Mouse (Mus musculus) fibroblast of lung, adult 2 months (primary cell): ENCODE measurements around the gene Slc38a9.

Source experiments
- DNase-seq: peaks from one replicate; pipeline ENCODE4 v3.0.0-alpha.2; 2011; ENCODE audit warnings: low read depth

The Slc38a9 gene

DNA sequence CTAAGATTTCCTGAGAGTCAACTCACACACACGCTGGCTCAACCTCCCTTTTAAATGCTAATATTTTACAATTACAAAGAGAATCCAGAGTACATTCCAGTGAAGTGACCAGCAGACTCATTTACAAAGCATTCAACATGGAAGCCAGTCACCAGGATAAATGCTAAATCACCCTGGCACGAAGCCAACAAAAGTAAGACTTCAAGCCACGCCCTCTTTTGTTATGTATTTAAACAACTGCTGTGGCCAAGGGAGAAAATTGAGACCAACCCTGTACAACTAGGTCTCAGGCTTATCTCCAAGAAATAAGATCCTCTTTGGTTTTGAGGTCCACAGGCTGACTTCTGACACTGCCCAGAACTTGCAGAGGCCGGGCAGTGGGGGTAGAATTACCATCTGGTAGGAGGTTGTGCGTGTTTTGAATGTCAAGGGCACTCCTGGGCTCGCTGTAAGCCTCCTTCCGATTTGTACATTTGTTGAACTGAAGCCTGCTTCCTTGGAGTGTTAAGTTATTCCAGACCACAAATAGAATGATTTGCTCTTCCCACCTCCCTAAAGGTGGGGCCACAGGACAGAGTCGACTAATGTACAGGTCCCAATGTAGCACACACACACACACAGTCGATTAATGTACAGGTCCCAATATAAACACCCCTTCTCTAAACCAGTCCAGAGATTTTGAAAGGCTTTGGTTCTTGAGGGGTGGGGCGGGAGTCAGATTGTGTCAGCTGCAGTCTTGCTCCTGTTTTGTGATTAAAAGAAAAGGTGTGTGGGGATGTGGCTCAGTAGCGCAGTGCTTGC is 110.2 kb downstream of the Slc38a9 start:
- peak; percentile 81 for DNase-seq

DNA sequence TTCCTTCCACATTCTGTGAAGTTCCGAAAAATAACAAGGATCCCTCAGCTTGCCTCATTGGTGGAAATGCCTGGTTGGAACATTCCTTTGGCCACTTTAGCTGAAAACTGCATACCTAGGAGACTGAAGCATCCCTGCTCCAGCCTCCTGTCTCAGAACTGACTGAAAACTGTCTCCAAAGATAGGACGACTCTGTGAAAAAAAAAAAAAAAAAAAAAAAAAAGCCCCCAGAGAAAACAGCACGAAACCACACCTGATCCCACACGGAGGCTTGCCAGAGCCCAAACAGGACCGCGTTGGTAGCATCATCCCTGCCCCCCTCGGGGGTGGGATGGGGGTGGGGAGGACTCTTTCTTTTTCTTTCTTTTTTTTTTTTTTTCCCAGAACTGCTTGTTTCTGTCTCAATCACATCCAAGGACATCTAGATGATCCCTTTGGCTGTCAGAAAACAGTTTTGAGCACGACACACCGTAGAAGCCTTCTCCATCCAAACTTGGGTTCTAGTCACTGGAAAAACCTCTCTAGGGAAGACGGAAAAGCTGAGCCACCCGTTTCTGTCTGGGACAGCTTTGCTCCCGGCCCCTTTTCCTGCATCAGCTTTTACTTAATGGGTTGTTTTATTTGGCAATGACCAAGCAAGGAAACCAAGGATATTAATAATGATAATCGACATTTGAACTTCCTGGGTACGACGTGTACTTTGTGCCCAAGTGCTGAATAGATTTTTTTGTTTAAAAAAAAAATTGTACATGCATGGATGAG is 111.1 kb downstream of the Slc38a9 start:
- no peak for DNase-seq

DNA sequence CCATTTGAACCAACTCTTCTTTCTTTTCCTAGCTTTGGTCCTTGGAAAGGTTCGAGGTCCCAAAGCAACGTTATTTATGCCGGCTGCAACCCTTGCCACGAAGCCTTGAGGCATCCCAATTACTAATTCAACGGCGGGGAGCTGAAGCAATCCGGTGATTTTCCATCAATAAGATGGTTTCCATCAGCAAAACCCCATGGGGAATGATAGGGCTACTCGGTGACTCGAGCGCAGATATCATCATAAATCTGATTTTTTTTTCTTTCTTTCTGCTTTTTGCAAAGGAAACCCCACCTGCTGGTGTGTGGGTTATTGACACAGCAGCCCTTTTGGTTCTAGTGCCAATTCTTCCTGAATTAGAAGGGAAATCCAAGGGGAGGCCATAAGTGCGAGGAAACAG is 111.7 kb downstream of the Slc38a9 start:
- DNase-seq, result no peak

DNA sequence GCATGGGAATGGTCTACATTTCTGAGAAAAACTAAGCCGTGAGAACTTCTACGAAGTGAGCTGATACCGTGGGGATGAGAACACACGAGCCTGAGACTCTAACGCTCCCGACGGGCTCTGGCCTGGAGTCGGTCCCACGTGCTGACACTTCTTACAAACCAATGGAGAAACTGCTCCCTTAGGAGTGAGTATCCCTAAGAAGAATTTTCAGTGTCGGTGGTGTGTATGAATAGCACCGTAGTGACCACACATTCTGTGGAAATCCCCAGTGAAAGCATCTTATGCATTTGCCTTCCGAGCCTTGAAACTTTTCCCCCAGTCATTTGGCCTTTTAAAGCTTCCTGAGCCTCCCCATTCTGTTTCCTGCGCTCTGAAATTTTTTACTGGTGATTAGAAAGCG is 112.3 kb downstream of the Slc38a9 start:
- DNase-seq, result peak; percentile 77

DNA sequence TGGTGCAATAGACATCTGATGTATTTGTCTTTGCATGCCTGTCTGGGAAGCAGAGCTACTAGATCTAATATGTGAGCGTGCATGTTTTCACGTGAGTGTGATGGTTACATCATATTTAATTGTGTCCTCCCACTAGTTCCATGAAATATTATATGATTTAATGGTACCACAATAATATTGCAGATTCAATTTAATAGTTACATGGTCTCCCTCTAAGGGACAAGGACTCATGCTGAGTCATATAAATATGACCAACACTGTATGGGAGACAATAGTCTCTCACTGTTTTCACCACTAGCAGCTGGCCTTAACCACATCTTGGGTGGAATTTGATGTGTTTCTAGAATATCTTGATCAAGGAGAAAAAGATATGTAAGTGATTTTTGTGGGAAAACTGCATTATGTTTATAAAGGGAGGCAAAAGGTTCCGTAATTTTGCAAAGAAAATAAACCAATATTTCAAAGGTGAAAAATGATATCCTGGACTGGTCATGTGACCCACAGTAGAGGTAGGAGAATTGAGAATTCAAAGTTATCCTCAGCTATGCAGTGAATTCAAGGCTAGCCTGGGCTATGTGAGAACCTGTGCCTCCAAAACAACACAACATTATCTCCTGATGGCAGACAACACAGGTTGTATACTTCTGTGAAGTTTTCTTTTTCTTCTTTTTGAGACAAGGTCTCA is 113.6 kb downstream of the Slc38a9 start:
- DNase-seq, result no peak

DNA sequence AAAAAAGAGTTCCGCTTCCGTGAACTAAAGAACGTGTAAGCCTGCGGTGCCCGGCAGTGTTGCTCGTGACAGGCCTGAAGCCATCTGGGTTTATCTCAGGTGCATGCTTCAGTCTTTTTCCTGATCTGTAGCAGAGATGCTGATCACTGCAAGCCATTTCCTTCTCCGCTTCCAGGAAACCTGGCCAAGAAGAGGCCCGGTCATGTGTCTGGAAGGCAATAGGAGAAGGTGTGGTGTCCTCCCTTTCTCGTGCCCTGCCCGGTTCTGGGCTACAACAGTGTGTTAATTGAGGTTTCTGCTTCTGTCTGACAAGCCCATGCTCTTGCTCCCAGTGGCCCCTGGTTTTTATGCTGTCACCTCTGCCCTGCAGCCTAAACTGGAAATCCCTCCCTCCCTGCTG is 115.3 kb downstream of the Slc38a9 start:
- DNase-seq, result no peak

DNA sequence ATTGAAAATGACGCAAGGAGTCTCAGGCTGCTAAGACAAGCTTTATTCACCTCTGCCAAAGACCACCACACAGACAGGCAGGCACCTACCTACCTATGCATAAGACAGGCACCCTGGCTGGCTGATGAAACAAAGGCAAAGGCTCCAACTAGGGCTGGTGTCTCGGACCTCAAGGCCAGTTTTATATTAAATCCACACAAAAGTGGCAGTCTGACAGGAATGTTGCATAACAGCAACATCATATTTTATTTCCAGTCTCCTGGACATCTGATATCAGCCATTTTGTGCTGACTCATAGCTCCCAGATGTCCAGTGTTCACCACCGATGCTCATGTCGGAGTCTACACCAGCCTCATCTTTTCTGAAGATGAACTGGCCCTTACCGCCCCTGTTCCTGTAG is 117.9 kb downstream of the Slc38a9 start:
- no peak for DNase-seq

DNA sequence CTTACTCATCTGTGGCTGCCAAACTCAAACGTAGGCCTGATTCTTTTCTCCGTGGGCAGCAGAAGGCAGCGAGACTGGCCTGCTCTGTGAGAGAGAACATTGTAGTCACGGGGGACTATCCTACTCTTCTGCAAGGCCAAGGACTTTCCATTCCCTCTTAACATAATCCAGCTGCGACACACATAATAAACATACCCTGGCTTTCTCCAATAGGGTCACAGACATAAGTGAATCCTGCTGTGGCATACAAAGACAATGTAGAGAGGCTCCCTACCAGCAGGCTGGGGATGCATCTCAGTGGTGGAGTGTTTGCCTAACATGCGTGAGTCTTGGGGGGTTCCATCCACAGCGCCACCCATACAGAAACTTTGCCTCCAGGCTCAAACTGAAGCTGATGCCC is 124.8 kb downstream of the Slc38a9 start:
- no peak for DNase-seq

DNA sequence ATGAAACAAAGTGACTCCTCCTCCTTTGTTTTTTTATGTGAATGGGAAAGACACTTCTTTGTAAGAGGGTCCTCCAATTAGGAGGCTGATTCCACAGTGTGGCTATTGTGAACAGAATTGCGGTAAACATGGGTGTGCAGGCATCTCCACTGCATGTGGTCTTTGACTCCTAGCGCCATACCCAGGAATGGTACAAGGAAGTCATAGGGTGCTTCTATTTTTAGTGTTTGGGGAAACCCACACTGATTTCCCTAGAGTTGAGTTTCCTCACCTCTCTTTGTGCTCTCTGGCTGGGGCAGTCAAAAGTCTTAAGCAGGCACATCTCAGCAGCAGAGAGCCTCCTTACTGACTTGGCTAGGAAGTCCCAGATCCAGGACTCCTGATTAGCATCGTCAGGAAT is 125.6 kb downstream of the Slc38a9 start:
- no peak for DNase-seq

DNA sequence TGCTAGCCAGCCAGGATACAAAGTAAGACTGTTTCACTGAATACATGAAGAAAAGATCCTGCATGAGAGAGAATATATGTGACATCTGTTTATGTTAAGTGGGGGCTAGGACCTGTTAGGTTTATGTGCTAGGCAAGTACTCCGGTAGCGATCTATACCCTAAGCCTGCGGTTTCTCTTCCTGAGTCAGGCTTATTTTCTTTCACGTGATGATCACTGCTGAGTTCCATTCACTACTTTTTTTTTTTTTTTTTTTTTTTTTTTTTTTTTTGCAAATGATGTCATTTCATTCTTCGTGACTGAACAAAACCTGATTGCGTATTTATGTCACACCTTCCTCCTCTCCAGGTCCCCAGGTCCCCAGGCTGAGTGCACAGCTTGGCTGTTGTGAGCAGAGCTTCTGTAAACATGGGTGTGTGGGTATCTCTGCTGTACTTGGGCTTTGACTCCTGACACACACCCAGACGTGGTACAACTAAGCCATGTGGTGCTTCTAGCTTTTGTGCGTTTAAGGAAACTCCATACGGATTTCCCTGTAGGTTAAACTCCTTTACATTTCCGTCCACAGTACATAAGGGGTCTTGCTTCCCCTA is 126.5 kb downstream of the Slc38a9 start:
- no peak for DNase-seq
